Mouse (Mus musculus) myocyte (in vitro differentiated cells): Measurements from ENCODE around the gene Ppip5k1. TPM values are rescaled to one million over a fixed set of nuclear protein-coding genes. Genes with fewer than 3 reads are reported as not detected.
A peak's percentile ranks its signal among the peaks of the same experiment; 100 is the strongest.

Experiments used
- H3K27me3 ChIP-seq: one replicate; pipeline ENCODE4 v1.6.1; 2011; ENCODE audit not compliant: control insufficient read depth, insufficient read depth, insufficient read length
- H3K36me3 ChIP-seq: one replicate; pipeline ENCODE4 v1.6.1; 2011; ENCODE audit not compliant: control insufficient read depth, insufficient read depth
- H3K4me2 ChIP-seq: one replicate; pipeline ENCODE4 v1.6.1; 2011; ENCODE audit warnings: low read depth, control low read depth
- H3K4me3 ChIP-seq: one replicate; pipeline ENCODE4 v1.5.1; 2011; ENCODE audit warnings: mild to moderate bottlenecking, control low read depth, moderate library complexity
- H3K79me2 ChIP-seq: one replicate; pipeline ENCODE4 v1.6.1; 2011; ENCODE audit not compliant: control insufficient read depth, insufficient read depth
- H3ac ChIP-seq: one replicate; pipeline ENCODE4 v1.6.1; 2011; ENCODE audit not compliant: control insufficient read depth, insufficient read length
- CEBPB ChIP-seq: IDR thresholded peaks from 2 replicates; pipeline ENCODE4 v1.6.1; 2011; ENCODE audit warnings: mild to moderate bottlenecking, moderate library complexity; ENCODE audit not compliant: poor library complexity, insufficient read depth, severe bottlenecking
- E2F4 ChIP-seq: IDR thresholded peaks from one replicate; pipeline ENCODE4 v1.6.1; 2011; ENCODE audit warnings: mild to moderate bottlenecking, control low read depth, moderate library complexity; ENCODE audit not compliant: insufficient read depth
- MAX ChIP-seq: IDR thresholded peaks from one replicate; pipeline ENCODE4 v1.6.1; 2011; ENCODE audit warnings: low read depth, mild to moderate bottlenecking, control low read depth
- MYOD1 ChIP-seq, 3 experiments: IDR thresholded peaks; one replicate each; pipeline ENCODE4 v1.6.1; 2011; ENCODE audit warnings: control low read depth in 2 of 3, low read depth in 2 of 3, mild to moderate bottlenecking in 2 of 3, moderate library complexity in 1 of 3; ENCODE audit not compliant: insufficient read length in 2 of 3, control insufficient read depth in 1 of 3
- MYOG ChIP-seq, 3 experiments: IDR thresholded peaks; one replicate each; pipeline ENCODE4 v1.6.1; 2011; ENCODE audit warnings: control low read depth in 2 of 3, low read depth in 2 of 3, mild to moderate bottlenecking in 2 of 3; ENCODE audit not compliant: insufficient read length in 2 of 3, control insufficient read depth in 1 of 3, insufficient read depth in 1 of 3
- POLR2A ChIP-seq: IDR thresholded peaks from one replicate; pipeline ENCODE4 v1.6.1; 2011; ENCODE audit warnings: low read depth, mild to moderate bottlenecking, control low read depth, moderate library complexity; ENCODE audit not compliant: insufficient read length
- POLR2AphosphoS2 ChIP-seq: IDR thresholded peaks from one replicate; pipeline ENCODE4 v1.6.1; 2011; ENCODE audit warnings: low read depth, control low read depth; ENCODE audit not compliant: insufficient read length
- REST ChIP-seq: IDR thresholded peaks from one replicate; pipeline ENCODE4 v1.6.1; 2011; ENCODE audit warnings: mild to moderate bottlenecking, control low read depth, moderate library complexity; ENCODE audit not compliant: insufficient read depth, insufficient read length
- SRF ChIP-seq: IDR thresholded peaks from one replicate; pipeline ENCODE4 v1.6.1; 2011; ENCODE audit warnings: low read depth; ENCODE audit not compliant: control insufficient read depth, insufficient read length
- TCF12 ChIP-seq: IDR thresholded peaks from one replicate; pipeline ENCODE4 v1.6.1; 2011; ENCODE audit warnings: mild to moderate bottlenecking, control low read depth; ENCODE audit not compliant: poor library complexity, insufficient read depth, severe bottlenecking
- TCF3 ChIP-seq: IDR thresholded peaks from one replicate; pipeline ENCODE4 v1.6.1; 2011; ENCODE audit warnings: low read depth, control low read depth; ENCODE audit not compliant: insufficient read length
- USF1 ChIP-seq: IDR thresholded peaks from one replicate; pipeline ENCODE4 v1.6.1; 2011; ENCODE audit warnings: low read depth, mild to moderate bottlenecking, control low read depth, moderate library complexity
- polyA plus RNA-seq: library from polyadenylated mRNA; unstranded; fragments of >200 nt; fragmentation: generic; extraction: Trizol; gene quantifications from one replicate; pipeline ENCODE4 v1.2.1, GENCODE M21; 2012; ENCODE audit warnings: missing spikeins

Gene Ppip5k1
- polyA plus RNA-seq, 1 experiment = 7.2 TPM

GRCm38 (mm10) chr2:121357961-121358360 lies 2.8 kb upstream of the Ppip5k1 start:
- Histone ChIP-seq H3K4me2 (no peak overlapping the region), H3K4me3 (no peak overlapping the region), H3K27me3 (peaks cover 39% of the 10 kb centered on the region)

DNA sequence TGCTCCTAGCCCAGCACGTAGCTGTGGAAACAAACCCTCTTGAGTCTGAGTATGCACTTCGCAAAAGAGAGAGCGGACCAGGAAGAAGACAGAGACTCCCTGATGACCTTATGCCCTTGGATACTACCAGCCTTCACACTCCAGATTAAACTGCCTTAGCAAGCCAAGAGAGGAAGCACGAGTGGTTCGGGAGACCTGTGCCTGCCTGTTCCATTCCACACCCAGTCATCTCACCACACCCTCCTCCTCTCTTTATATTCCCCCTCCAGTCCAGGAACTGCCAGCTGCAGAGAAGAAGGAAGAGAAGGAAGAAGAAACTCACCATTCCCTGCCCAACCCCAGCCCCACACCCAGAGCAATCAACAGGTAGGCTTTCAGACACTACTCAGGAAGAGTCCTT lies 2.3 kb upstream of the Ppip5k1 start, which contains the start of gene Ckmt1:
TSS of gene Ckmt1 (plus strand) at position 221 of the 400 bp plus-strand sequence.
- Histone ChIP-seq H3K4me2 (no peak within 1 kb of the TSS), H3ac (no peak within 1 kb of the TSS), H3K79me2 (no peaks in the 10 kb centered on the region), H3K27me3 (peaks cover 35% of the 10 kb centered on the region), H3K36me3 (no peaks in the 10 kb centered on the region), H3K4me3 (no peak within 1 kb of the TSS)
- TF ChIP-seq MYOG (IDR thresholded peaks at IDR 0.05; ENCODE audit: control insufficient read depth in 1 of 3, insufficient read depth in 1 of 3, insufficient read length in 2 of 3, low read depth in 2 of 3) (no peak), E2F4 (no peak), CEBPB (no peak), REST (no peak), MYOD1 (IDR thresholded peaks at IDR 0.05; ENCODE audit: control insufficient read depth in 1 of 3, insufficient read length in 2 of 3, low read depth in 2 of 3) (no peak), USF1 (no peak), TCF12 (no peak), POLR2AphosphoS2 (no peak), POLR2A (no peak), MAX (no peak), TCF3 (no peak), SRF (no peak)

More at GRCm38 (mm10) chr2:121357961-121358360, 2.8 kb upstream of the Ppip5k1 start:
- Histone ChIP-seq H3ac (no peak overlapping the region), H3K36me3 (no peaks in the 10 kb centered on the region), H3K79me2 (no peaks in the 10 kb centered on the region)
- no peak for TF ChIP-seq USF1
- TF ChIP-seq TCF3 = no peak
- TF ChIP-seq POLR2AphosphoS2 = no peak
- no peak for TF ChIP-seq CEBPB
- no peak for TF ChIP-seq MYOG (IDR thresholded peaks at IDR 0.05; ENCODE audit: control insufficient read depth in 1 of 3, insufficient read depth in 1 of 3, insufficient read length in 2 of 3, low read depth in 2 of 3)
- no peak for TF ChIP-seq MYOD1 (IDR thresholded peaks at IDR 0.05; ENCODE audit: control insufficient read depth in 1 of 3, insufficient read length in 2 of 3, low read depth in 2 of 3)
- no peak for TF ChIP-seq TCF12
- no peak for TF ChIP-seq E2F4
- TF ChIP-seq REST = no peak
- no peak for TF ChIP-seq MAX
- no peak for TF ChIP-seq POLR2A
- TF ChIP-seq SRF = no peak

DNA sequence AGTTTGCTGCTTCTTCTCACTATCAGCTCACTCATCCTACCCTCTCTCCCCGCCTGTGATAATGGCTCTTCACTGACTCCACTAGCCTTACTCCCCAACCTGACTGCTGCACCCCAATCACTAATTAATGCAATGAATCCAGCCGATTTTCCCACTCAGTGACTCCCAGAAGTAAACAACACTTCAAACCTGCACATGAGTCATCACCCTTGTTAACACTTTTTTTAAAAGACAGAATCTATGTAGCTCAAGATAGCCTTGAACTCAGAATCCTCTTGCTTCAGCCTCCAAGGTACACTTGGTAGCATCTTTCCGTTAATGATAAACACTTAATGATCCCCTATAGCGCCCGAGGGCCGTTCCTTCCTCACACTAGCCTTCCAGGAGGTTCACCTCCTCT lies 818 bp downstream of the Ppip5k1 start:
- TF ChIP-seq CEBPB = no peak
- TF ChIP-seq TCF3 = no peak
- TF ChIP-seq USF1 = no peak
- TF ChIP-seq REST = no peak
- TF ChIP-seq MYOG (IDR thresholded peaks at IDR 0.05; ENCODE audit: control insufficient read depth in 1 of 3, insufficient read depth in 1 of 3, insufficient read length in 2 of 3, low read depth in 2 of 3) = no peak
- no peak for TF ChIP-seq MYOD1 (IDR thresholded peaks at IDR 0.05; ENCODE audit: control insufficient read depth in 1 of 3, insufficient read length in 2 of 3, low read depth in 2 of 3)
- TF ChIP-seq SRF = no peak
- TF ChIP-seq POLR2AphosphoS2 = no peak
- no peak for TF ChIP-seq TCF12
- TF ChIP-seq E2F4 = no peak
- TF ChIP-seq MAX = no peak
- TF ChIP-seq POLR2A = no peak
- Histone ChIP-seq H3ac (peak overlapping the region; percentile 17), H3K36me3 (no peaks in the 10 kb centered on the region), H3K27me3 (peaks cover 17% of the 10 kb centered on the region), H3K79me2 (no peaks in the 10 kb centered on the region), H3K4me2 (peak overlapping the region; percentile 97), H3K4me3 (peak overlapping the region; percentile 49)

DNA sequence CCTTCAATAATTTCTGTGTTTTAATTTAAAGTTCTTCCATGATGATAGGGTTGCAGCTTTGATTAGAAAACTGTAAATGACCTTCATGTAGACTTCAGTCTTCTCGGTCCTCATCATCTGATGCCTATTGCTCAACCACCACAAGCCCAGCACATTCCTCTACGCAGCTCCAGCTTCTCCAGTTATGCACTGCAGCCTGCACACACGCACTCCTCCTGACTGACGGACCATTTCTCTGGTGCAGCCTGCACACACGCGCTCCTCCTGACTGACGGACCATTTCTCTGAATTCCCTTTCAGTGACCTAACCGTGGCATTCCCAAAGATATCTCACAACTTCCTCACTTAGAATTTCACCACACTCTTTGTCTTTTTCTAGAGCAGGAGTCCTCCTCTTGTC lies 2.0 kb downstream of the Ppip5k1 start:
- TF ChIP-seq POLR2A = no peak
- TF ChIP-seq TCF3 = no peak
- no peaks in the 10 kb centered on the region for H3K79me2 ChIP-seq
- no peak overlapping the region for H3K4me2 ChIP-seq
- no peak overlapping the region for H3ac ChIP-seq
- H3K36me3 ChIP-seq = no peaks in the 10 kb centered on the region
- H3K27me3 ChIP-seq = peaks cover 7% of the 10 kb centered on the region
- H3K4me3 ChIP-seq = no peak overlapping the region

DNA sequence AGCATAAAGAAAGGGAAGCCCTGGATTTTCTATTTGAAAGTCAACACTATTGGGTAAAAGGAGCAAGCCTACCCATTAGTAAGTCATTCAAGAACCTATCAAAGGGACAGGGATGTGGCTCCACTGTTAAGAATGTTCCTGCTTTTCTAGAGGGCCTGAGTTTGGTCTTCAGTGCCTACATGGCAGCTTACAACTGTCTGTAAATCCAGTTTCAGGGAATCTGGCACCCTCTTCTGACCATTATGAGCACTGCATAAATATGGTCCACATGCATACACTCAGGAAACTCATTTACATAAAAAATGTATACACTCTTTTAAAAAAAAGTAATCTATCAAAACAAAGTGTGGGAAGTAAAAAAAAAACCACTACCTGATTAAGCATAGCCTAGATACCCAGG lies 16.1 kb downstream of the Ppip5k1 start:
- TF ChIP-seq POLR2A (no peak), E2F4 (no peak), REST (no peak), MYOG (IDR thresholded peaks at IDR 0.05; ENCODE audit: control insufficient read depth in 1 of 3, insufficient read depth in 1 of 3, insufficient read length in 2 of 3, low read depth in 2 of 3) (no peak), CEBPB (no peak), POLR2AphosphoS2 (no peak), MAX (no peak), TCF12 (no peak), MYOD1 (IDR thresholded peaks at IDR 0.05; ENCODE audit: control insufficient read depth in 1 of 3, insufficient read length in 2 of 3, low read depth in 2 of 3) (no peak), USF1 (no peak), SRF (no peak), TCF3 (no peak)
- no peaks in the 10 kb centered on the region for H3K27me3 ChIP-seq
- no peaks in the 10 kb centered on the region for H3K79me2 ChIP-seq
- H3K36me3 ChIP-seq = peaks cover 8% of the 10 kb centered on the region
- no peak overlapping the region for H3ac ChIP-seq
- no peak overlapping the region for H3K4me3 ChIP-seq
- no peak overlapping the region for H3K4me2 ChIP-seq
